Mouse (Mus musculus): ENCODE data around the gene 6820408C15Rik. TPM values are rescaled to one million over a fixed set of nuclear protein-coding genes. Genes with fewer than 3 reads are reported as not detected.

Gene 6820408C15Rik
- polyA plus RNA-seq, 1 experiment from 2014 or later: 0.71 TPM

- WGBS: under 1% methylated on average over 46 of the region's 46 CpGs
These were observed 19.0 kb upstream of the 6820408C15Rik start for GRCm38 (mm10) chr2:152396110-152397003.

DNA sequence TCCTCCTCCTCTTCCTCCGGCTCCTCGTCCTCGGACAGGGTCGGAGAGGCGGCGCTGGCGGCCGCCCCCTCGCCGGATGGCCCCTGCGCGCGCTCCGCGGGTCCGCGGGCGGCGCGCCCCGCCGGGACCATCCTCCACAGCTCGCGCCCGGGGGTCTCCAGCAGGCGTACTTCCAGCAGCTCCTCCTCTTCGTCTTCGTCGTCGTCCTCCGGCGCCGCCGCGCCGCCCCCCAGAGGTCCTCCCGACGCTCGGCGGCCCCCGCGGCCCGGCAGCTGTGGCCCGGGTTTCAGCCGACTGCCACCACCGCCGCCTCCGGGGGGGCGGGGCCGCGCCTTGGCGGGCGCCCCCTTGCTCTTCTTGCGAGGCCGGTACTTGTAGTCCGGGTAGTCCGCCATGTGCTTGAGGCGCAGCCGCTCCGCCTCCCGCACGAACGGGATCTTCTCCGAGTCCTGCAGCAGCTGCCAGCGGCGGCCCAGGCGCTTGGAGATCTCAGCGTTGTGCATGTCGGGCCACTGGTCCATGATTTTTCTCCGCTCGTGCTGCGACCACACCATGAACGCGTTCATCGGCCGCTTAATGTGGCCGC is 18.3 kb upstream of the 6820408C15Rik start:
- WGBS: under 1% methylated on average over 77 of the region's 77 CpGs
- DNase-seq (ENCODE audit: low spot score): peak; percentile 86
- H3K36me3 ChIP-seq (replicated peaks): peaks cover 19% of the 10 kb centered on the region
- H3K4me1 ChIP-seq: peaks cover 60% of the 10 kb centered on the region
- H3K9me3 ChIP-seq: no peaks in the 10 kb centered on the region
- no peaks in the 10 kb centered on the region for H3K27me3 ChIP-seq (replicated peaks; ENCODE audit: low read depth, poor library complexity, severe bottlenecking)
- peak overlapping the region; percentile 94 for H3K4me3 ChIP-seq
- peak overlapping the region; percentile 99 for H3K27ac ChIP-seq (replicated peaks)

More at GRCm38 (mm10) chr2:152396110-152397003, 19.0 kb upstream of the 6820408C15Rik start:
- peak overlapping the region; percentile 99 for H3K27ac ChIP-seq (replicated peaks)
- peaks cover 19% of the 10 kb centered on the region for H3K36me3 ChIP-seq (replicated peaks)
- no peaks in the 10 kb centered on the region for H3K9me3 ChIP-seq
- peak; percentile 98 for DNase-seq (ENCODE audit: low spot score)
- peak overlapping the region; percentile 94 for H3K4me3 ChIP-seq
- peaks cover 60% of the 10 kb centered on the region for H3K4me1 ChIP-seq
- no peaks in the 10 kb centered on the region for H3K27me3 ChIP-seq (replicated peaks; ENCODE audit: low read depth, poor library complexity, severe bottlenecking)

- Histone ChIP-seq H3K27ac (replicated peaks) (peak within 1 kb of the TSS; percentile 99), H3K4me3 (peak within 1 kb of the TSS; percentile 94), H3K27me3 (replicated peaks; ENCODE audit: low read depth, poor library complexity, severe bottlenecking) (no peaks in the 10 kb centered on the region), H3K36me3 (replicated peaks) (peaks cover 19% of the 10 kb centered on the region), H3K9me3 (no peaks in the 10 kb centered on the region), H3K4me1 (peaks cover 58% of the 10 kb centered on the region)
- WGBS: 2% methylated on average over 104 of the region's 104 CpGs
- DNase-seq (ENCODE audit: low spot score): peak; percentile 99
These were observed 17.5 kb upstream of the 6820408C15Rik start, which contains the start of gene Sox12 for GRCm38 (mm10) chr2:152397680-152398435. Gene Sox12 (minus strand): TSS chr2:152398063.

DNA sequence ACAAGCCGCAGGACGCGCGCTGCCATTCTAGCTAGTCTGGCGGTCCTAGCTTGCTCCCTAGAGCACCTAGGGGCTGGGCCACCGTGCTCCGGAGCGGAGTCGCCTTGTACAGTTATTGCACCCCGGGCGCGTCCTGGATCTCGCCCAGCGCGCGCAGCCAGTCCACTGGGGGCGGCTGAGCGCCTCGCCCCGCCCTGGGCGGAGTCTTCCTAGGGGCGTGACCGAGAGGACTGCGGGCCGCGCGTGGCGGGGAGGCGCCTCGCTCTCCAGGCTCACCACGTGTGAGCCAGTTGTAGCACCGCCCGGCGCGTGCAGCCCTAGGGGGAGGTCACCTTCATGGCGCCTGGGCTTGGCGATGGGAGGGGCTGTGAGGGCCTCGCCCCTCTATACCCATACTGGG is 16.7 kb upstream of the 6820408C15Rik start:
- H3K4me1 ChIP-seq: peaks cover 50% of the 10 kb centered on the region
- WGBS: under 1% methylated on average over 38 of the region's 38 CpGs
- no peaks in the 10 kb centered on the region for H3K27me3 ChIP-seq (replicated peaks; ENCODE audit: low read depth, poor library complexity, severe bottlenecking)
- peak overlapping the region; percentile 99 for H3K27ac ChIP-seq (replicated peaks)
- peak; percentile 97 for DNase-seq (ENCODE audit: low spot score)
- peak overlapping the region; percentile 94 for H3K4me3 ChIP-seq
- no peaks in the 10 kb centered on the region for H3K9me3 ChIP-seq
- H3K36me3 ChIP-seq (replicated peaks): peaks cover 18% of the 10 kb centered on the region

GRCm38 (mm10) chr2:152399122-152399542 is 16.3 kb upstream of the 6820408C15Rik start:
- H3K4me1 ChIP-seq: peaks cover 46% of the 10 kb centered on the region
- H3K27ac ChIP-seq (replicated peaks): peak overlapping the region; percentile 99
- no peaks in the 10 kb centered on the region for H3K9me3 ChIP-seq
- H3K27me3 ChIP-seq (replicated peaks; ENCODE audit: low read depth, poor library complexity, severe bottlenecking): no peaks in the 10 kb centered on the region
- H3K4me3 ChIP-seq: peak overlapping the region; percentile 94
- WGBS: under 1% methylated on average over 13 of the region's 13 CpGs
- DNase-seq (ENCODE audit: low spot score): no peak
- peaks cover 14% of the 10 kb centered on the region for H3K36me3 ChIP-seq (replicated peaks)

DNA sequence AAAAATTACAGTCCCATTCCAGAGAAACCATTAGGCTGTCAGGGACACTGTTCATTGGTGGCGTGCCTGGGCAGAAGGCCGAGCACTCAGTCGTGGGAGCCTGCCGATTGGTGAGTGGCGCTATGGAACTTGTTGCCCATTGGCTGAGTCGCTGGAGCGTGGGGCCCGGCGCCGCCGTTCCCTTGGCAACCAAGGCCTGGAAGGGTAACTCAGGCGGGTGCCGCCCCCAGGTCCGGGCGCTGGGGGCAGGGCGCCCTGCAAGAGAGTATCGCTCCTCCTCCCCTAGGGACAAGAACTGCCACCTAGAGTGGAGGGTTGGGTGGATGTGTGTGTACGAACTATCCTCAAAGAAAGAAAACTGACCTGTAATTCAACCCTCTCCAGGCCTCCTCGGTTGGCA is 9.3 kb upstream of the 6820408C15Rik start:
- under 1% methylated on average over 19 of the region's 19 CpGs for WGBS
- Histone ChIP-seq H3K9me3 (no peaks in the 10 kb centered on the region), H3K4me3 (peak overlapping the region; percentile 53), H3K27me3 (replicated peaks; ENCODE audit: low read depth, poor library complexity, severe bottlenecking) (no peaks in the 10 kb centered on the region), H3K4me1 (peaks cover 45% of the 10 kb centered on the region), H3K36me3 (replicated peaks) (no peaks in the 10 kb centered on the region), H3K27ac (replicated peaks) (peak overlapping the region; percentile 80)
- peak; percentile 98 for DNase-seq (ENCODE audit: low spot score)

DNA sequence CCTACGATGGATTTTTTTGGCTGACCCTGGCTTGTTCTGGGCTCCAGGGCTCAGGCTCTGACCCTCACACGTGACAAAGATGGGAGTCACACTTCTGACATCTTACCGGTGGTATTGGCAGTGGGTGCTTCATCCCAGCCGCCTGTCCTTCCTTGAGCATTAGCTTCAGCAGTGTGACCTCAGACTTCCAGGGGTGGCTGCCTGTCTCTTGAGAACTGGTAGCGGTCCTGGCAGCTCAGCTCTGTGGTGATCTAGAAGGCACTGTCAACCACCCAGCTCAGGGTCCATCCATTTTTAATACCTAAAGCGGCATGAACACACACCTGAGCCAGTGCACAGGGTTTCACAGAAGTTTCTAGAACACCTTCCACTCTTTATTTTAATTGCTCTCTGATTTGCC is 5.6 kb upstream of the 6820408C15Rik start:
- H3K4me1 ChIP-seq: peaks cover 65% of the 10 kb centered on the region
- WGBS: 78% methylated on average over 6 of the region's 6 CpGs

DNA sequence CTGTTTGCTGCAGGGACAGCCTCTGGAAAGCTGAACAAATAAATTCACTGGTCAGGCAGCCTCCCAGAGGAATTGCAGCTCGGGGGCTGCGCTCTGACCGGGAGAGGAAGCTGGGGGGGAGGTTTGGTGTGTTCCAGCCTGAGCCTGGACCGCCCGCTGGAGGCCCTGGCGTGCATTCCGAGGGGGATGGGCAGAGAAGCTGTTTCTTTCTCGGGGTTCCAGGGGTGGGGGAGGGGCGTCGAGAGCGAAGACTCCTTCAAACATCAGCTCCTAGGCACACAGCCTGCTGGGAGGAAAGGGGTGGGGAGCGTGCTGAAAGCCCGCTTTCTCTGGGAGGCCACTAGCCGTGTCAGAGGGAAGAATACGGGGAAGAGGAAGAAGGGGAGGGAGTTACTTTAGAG is 4.4 kb upstream of the 6820408C15Rik start:
- Histone ChIP-seq H3K4me1 (peaks cover 65% of the 10 kb centered on the region), H3K36me3 (replicated peaks) (peaks cover 6% of the 10 kb centered on the region; the same call in 1 of the 2 replicates), H3K27ac (replicated peaks) (peak overlapping the region; percentile 100), H3K4me3 (peak overlapping the region; percentile 70), H3K9me3 (peaks cover under 1% of the 10 kb centered on the region; the same call in 1 of the 2 replicates), H3K27me3 (replicated peaks; ENCODE audit: low read depth, poor library complexity, severe bottlenecking) (no peaks in the 10 kb centered on the region)
- DNase-seq (ENCODE audit: low spot score): peak; percentile 98
- WGBS: under 1% methylated on average over 15 of the region's 15 CpGs

More for the DNA sequence above, 5.6 kb upstream of the 6820408C15Rik start:
- no peaks in the 10 kb centered on the region for H3K27me3 ChIP-seq (replicated peaks; ENCODE audit: low read depth, poor library complexity, severe bottlenecking)
- no peak for DNase-seq (ENCODE audit: low spot score)
- peak overlapping the region; percentile 70; the same call in 1 of the 2 replicates for H3K4me3 ChIP-seq
- H3K27ac ChIP-seq (replicated peaks): peak overlapping the region; percentile 100
- peaks cover 5% of the 10 kb centered on the region; the same call in 1 of the 2 replicates for H3K36me3 ChIP-seq (replicated peaks)
- no peaks in the 10 kb centered on the region for H3K9me3 ChIP-seq

- peak overlapping the region; percentile 70 for H3K4me3 ChIP-seq
- H3K36me3 ChIP-seq (replicated peaks): peaks cover 10% of the 10 kb centered on the region; the same call in 1 of the 2 replicates
- peaks cover 60% of the 10 kb centered on the region for H3K4me1 ChIP-seq
- peaks cover 5% of the 10 kb centered on the region; the same call in 1 of the 2 replicates for H3K9me3 ChIP-seq
- no peaks in the 10 kb centered on the region for H3K27me3 ChIP-seq (replicated peaks; ENCODE audit: low read depth, poor library complexity, severe bottlenecking)
- peak overlapping the region; percentile 100 for H3K27ac ChIP-seq (replicated peaks)
- peak; percentile 71 for DNase-seq (ENCODE audit: low spot score)
- under 1% methylated on average over 7 of the region's 7 CpGs for WGBS
These were observed 3.9 kb upstream of the 6820408C15Rik start for GRCm38 (mm10) chr2:152411471-152411870.

DNA sequence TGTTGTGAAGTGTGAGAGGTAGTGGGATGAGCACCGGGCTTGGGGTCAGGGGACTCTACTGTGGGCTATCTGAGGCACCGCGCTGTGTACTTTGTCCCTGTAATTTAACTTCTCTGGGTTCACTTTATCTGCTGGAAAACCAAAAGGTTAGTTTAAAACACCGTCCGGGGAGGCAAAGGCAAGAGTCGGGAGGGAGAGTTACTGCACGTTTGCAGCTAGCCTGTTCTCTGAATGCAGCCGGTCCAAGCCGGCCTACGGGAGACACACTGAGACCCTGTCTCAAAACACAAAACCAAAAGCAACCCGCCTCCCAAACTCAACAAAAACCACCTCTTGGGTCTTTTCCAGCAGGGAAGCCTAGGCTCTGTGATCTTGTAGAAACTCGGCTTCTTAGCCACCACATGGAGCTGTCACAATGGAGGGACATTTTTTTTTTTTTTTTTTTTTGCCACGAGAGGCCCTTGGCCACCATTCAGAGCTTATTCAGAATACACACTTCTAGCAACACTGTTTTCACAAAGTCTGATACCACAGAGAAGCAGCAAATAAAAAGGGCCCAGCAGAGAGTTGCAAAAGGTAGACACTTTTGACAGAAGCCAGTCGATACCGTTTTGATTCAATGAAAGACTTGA is 2.7 kb upstream of the 6820408C15Rik start:
- DNase-seq (ENCODE audit: low spot score): peak; percentile 47
- Histone ChIP-seq H3K36me3 (replicated peaks) (peaks cover 10% of the 10 kb centered on the region; the same call in 1 of the 2 replicates), H3K4me1 (peaks cover 53% of the 10 kb centered on the region), H3K27me3 (replicated peaks; ENCODE audit: low read depth, poor library complexity, severe bottlenecking) (no peaks in the 10 kb centered on the region), H3K4me3 (peak overlapping the region; percentile 70), H3K27ac (replicated peaks) (peak overlapping the region; percentile 100), H3K9me3 (peaks cover 5% of the 10 kb centered on the region; the same call in 1 of the 2 replicates)
- 3% methylated on average over 15 of the region's 15 CpGs for WGBS

GRCm38 (mm10) chr2:152413158-152413764 is 2.1 kb upstream of the 6820408C15Rik start:
- H3K4me1 ChIP-seq: peaks cover 53% of the 10 kb centered on the region
- H3K27me3 ChIP-seq (replicated peaks; ENCODE audit: low read depth, poor library complexity, severe bottlenecking): no peaks in the 10 kb centered on the region
- WGBS: 1% methylated on average over 21 of the region's 21 CpGs
- peak overlapping the region; percentile 70 for H3K4me3 ChIP-seq
- H3K27ac ChIP-seq (replicated peaks): peak overlapping the region; percentile 100
- peaks cover 10% of the 10 kb centered on the region; the same call in 1 of the 2 replicates for H3K36me3 ChIP-seq (replicated peaks)
- peaks cover 5% of the 10 kb centered on the region; the same call in 1 of the 2 replicates for H3K9me3 ChIP-seq
- DNase-seq (ENCODE audit: low spot score): no peak
